Mouse (Mus musculus) lung, postnatal 14 days (tissue): ENCODE measurements around the gene Iqcc.

Experiments used
- DNase-seq: peaks from one replicate; pipeline ENCODE4 v3.0.0; 2021

Iqcc gene

GRCm38 (mm10) chr4:129621283-129621841, 2.5 kb upstream of the Iqcc start:
- peak; percentile 32 for DNase-seq

GRCm38 (mm10) chr4:129620419-129621282, 1.8 kb upstream of the Iqcc start:
- no peak for DNase-seq

- no peak for DNase-seq
These were observed 868 bp downstream of the Iqcc start for GRCm38 (mm10) chr4:129618031-129618430.

GRCm38 (mm10) chr4:129617121-129617641, 1.7 kb downstream of the Iqcc start:
- DNase-seq, result no peak

- DNase-seq, result no peak
These were observed 2.3 kb downstream of the Iqcc start for GRCm38 (mm10) chr4:129616631-129617030.

- no peak for DNase-seq
These were observed 3.1 kb downstream of the Iqcc start for GRCm38 (mm10) chr4:129615801-129616290.

GRCm38 (mm10) chr4:129614093-129614492, 4.8 kb downstream of the Iqcc start, which contains the start of gene Dcdc2b:
TSS of gene Dcdc2b (minus strand) at chr4:129614257.
- DNase-seq, result peak; percentile 68

- no peak for DNase-seq
These were observed 8.4 kb downstream of the Iqcc start for GRCm38 (mm10) chr4:129610472-129610871.

GRCm38 (mm10) chr4:129610026-129610425, 8.9 kb downstream of the Iqcc start:
- no peak for DNase-seq

GRCm38 (mm10) chr4:129609139-129609631, 9.7 kb downstream of the Iqcc start:
- no peak for DNase-seq

GRCm38 (mm10) chr4:129608426-129609025, 10.4 kb downstream of the Iqcc start:
- DNase-seq, result peak; percentile 88

GRCm38 (mm10) chr4:129600233-129601158, 18.4 kb downstream of the Iqcc start, which contains the start of the genes Eif3i and Tmem234:
TSS of gene Eif3i (minus strand) at chr4:129600648.
TSS of gene Tmem234 (plus strand) at chr4:129600668.
- peak; percentile 85 for DNase-seq

- no peak for DNase-seq
These were observed 30.0 kb downstream of the Iqcc start for GRCm38 (mm10) chr4:129588865-129589264.

- DNase-seq, result no peak
These were observed 32.0 kb downstream of the Iqcc start for GRCm38 (mm10) chr4:129586943-129587342.

- DNase-seq, result no peak
These were observed 33.1 kb downstream of the Iqcc start for GRCm38 (mm10) chr4:129585773-129586172.

GRCm38 (mm10) chr4:129584884-129585608, 33.9 kb downstream of the Iqcc start:
- DNase-seq, result peak; percentile 91

GRCm38 (mm10) chr4:129584370-129584769, 34.5 kb downstream of the Iqcc start:
- DNase-seq, result no peak

- DNase-seq, result no peak
These were observed 36.6 kb downstream of the Iqcc start for GRCm38 (mm10) chr4:129582251-129582650.

- no peak for DNase-seq
These were observed 38.6 kb downstream of the Iqcc start for GRCm38 (mm10) chr4:129580347-129580746.

- DNase-seq, result no peak
These were observed 40.4 kb downstream of the Iqcc start, which contains the start of gene Fam167b for GRCm38 (mm10) chr4:129578466-129578865. TSS of gene Fam167b (minus strand) at chr4:129578549.

GRCm38 (mm10) chr4:129577688-129578087, 41.2 kb downstream of the Iqcc start:
- DNase-seq, result no peak
